Mouse (Mus musculus) left cerebral cortex, adult 9 months (tissue): Measurements from ENCODE around the gene Mtfr1l.
A peak's percentile ranks its signal among the peaks of the same experiment; 100 is the strongest.

Experiments
- DNase-seq, 2 experiments: peaks; one replicate each; pipeline ENCODE4 v3.0.0; 2022; ENCODE audit warnings: low spot score in 2 of 2

Gene Mtfr1l

DNA sequence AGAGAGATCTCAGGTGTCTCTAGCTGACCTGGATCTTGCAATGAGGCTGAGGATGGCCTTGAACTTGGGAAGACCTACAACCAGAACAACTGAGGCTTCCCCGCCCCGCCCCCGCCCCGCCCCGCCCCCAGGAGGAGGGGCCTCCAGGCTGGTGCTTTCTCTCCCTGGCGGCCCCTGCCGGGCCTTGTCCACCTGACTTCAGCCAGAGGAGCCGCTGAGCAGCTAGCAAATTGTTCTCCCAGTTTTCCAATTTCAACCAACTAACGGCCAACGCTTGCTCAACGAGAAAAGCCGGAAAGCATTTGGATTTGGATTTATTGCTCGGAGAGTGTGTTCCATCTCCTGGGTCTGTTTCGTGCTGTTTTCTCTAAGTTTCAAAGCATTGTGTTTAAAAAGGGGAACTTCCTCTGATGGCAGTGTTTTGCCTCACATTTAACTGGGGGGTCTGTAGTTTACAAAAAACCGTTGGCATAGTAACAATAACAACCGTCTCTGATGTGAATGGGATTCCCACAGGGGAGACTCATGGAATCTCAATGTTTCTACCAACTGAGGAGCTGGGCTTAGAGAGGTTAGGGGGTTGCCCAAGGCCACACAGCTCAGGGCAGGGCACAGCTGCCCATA is 22.6 kb upstream of the Mtfr1l start:
- no peak for DNase-seq

DNA sequence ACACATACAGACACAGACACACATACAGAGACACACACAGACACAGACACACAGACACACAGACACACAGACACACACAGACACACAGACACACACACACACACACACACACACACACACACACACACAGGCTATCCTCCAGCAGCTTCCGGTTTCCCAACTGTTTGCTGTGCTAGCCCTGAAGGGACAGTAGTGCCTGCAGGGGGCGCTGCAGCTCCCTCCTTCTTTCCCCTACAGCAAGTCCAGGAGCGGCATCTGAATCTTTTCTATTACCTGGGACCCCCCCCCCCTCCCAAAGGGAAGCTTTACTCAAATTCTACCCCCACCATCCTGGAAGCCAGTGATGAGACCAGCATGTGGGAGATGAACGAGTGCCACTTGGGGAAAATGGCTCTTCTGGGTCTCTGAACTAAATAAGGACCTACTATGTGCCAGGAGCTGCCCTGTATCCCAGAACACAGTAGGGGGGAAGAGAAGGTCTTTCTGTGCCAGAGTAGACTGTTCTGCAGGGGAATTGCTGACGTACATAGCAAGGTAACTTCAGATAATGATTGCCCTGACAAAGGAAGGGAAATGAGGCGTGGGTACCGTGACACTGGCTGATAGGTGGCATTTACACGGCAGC is 20.9 kb upstream of the Mtfr1l start:
- no peak for DNase-seq

DNA sequence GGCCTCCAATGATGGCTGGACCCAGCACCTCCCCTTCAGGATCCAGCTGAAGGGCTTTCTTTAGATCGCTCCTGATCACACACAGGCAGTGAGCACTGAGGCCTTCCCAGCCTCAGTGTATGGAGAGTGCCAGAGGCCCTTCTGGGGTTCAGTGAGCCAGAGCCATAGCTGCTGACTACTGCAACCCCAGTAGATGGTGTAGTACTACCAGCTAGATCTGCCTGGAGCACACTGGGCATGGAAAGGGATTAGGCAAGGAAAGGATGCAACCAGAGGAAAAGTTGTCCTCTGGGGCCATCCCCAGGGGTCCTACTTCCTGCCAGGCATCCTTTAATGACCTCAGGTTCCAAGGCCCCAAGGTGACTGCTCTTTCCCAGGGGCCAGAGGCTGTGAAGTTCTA is 18.4 kb upstream of the Mtfr1l start:
- no peak for DNase-seq

DNA sequence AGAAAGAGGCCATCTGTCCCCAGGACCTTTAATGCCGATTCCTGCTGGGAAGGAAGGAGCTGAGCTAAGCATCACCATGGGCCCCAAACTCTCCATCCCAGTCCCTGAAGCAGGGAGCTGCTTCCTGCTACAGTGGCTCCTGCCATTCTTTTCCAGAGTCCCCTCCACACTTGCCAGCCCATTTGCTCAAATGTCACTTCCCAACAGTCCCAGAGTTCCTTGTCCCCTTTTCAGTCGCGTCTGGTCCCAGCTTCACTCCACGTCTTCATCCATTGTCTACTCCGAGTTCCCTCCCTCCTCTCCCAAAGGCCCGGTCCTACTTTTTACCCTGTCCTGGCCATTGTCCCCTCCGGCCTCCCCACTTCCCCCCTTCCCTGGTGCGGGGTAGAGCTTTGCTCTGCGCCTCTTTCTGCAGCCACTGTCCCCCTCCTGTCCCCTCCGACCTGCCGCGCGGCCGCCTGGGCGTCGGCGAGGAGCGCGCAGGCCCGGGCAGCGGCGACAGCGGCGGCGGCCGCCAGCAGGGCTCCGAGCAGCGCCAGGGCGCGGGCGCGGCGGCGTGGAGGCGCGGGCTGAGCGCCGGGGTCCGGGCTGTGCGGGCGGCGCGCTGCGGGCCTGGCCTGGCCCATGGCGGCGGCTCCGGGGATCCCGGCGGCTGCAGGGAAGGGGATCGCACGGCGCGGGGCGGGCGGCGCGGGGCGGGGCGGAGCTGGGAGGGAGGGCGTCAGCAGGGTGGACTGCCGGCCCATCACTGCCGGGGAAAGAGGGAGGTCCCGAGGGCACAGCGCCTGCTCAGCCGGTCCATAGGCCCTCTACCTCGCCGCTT is 16.5 kb upstream of the Mtfr1l start, which contains the start of gene Selenon:
TSS of gene Selenon (minus strand) at position 673 of the 823 bp plus-strand sequence.
- no peak for DNase-seq

DNA sequence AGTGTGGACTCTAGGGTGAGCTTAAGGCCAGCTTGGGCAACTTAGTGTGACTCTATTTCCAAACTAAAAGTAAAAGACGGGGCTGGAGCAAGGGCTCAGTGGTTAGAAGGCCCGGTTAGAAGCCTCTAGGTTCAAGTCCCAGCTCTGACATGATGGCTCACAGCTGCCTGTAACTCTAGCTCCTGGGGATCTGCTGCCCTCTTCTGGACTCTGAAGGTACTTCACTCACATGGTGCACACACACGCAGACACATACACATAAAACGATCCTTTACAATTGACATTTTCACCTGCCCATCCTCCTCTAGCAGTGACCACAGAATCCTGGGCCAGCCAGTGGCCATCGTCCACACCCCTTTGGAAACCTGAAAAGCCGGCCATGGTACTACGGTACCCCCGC is 14.7 kb upstream of the Mtfr1l start:
- no peak for DNase-seq

DNA sequence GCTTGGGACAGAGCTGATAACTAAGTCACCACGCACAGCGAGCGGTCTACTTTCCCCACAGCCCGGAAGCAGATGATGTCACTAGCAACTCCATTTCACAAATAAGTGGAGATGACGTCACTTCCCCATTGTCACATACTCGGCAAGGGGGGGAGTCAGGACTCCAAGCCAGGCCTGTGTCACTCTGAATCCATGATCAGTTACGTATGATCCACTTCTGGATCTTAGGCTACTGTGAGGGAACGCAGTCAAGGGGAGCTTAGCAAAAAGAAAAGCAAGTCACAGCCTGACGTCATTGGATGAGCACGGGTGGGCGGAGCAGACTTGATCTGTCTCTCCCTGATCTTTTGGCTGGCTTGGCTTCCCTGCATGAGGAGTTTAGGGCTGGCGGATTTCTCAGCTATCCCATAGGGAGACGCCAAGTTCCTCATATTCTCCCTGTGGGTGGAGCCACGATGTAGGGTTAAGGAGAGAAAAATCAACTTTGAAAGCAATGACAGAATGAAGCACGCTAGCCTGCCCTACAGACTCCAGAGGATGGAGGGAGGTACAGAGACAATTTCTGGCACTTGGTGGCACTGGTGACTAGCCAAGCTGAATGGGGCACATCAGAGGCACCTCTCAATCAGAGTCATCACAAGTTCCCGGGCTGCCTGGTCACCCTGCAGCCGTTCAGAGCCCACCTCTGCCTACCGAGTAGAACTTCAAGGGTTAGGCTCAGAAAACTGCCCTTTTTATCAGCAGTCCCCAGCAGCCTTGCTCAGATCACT is 13.2 kb upstream of the Mtfr1l start:
- no peak for DNase-seq

DNA sequence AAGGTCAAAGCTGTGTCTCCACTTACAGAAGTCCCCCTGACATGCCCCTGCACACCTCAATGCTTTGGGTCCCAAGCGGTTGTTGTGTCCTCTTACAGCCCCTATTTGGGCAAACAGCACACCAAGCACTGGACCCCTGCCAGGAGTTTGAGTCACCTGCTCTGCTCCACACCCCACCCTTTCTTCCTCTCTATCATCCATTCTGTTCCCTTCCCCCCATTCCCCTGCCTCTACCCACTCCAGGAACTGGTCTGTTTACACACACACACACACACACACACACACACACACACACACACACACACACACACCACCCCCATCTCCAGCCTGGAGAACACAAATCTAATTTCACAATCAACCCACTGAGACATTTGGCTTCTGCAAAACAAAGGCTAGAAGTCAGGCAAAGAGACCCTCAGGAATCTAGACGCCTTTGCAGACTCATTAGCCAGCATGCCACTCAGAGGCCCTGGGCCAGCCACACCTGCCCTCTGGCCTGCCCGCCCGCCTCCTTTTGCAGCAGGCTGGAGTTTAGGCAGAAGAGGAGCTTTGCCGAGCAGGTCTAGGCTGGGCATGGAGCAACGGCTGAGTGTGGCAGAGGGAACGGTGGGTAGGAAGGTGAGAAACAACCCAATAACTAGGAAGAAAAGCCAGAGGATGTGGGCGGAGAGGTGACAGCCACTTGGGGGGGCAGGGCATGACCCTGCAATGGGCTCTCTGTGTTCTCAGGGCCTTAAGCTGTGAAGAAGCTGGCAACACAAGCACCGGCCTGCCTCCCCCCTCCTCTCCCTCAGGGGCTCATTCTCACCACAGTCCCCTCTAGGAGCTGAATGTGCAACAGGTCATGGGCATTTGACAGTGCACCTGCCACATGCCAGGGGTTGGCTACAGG is 11.9 kb upstream of the Mtfr1l start:
- no peak for DNase-seq

DNA sequence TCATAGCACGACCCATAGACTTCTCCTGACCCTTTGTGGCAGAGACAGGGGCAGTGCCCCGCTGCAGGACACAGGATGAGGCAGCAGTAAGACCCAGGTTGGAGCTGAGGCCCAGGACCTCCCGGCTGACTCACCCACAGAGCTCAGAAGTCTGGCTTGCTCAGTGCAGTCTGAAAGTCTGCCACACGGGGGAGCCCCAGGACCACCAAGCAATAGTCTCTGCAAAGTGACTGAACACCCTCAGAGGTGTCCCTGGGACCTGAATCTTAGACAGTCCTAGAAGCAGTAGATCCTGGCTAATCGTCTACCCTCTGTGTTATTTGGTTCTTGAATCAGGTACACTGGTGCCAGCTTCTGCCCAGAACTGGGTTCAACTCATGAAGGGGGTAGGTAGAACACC is 8.1 kb upstream of the Mtfr1l start:
- peak in 1 of 2 experiments; percentile 94 for DNase-seq

DNA sequence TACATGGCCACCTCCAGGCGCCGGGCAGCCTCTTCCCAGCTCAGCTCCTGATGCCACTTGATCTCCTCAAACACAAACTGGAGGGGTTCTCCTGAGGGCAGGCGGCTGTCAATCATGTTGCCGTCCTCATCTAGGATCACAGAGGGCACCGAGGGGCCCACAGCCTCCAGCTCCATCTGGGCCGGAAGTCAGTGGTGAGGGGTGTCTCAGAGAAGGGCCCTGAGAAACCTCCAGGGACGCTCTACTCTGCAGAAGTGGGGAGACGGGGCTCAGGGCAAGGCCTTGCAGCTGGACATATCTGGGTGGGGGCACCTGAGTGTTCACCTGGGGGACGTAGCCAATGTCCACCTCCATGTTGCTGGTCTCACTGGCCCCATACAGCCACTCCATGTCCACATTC is 7.5 kb upstream of the Mtfr1l start:
- DNase-seq: no peak

DNA sequence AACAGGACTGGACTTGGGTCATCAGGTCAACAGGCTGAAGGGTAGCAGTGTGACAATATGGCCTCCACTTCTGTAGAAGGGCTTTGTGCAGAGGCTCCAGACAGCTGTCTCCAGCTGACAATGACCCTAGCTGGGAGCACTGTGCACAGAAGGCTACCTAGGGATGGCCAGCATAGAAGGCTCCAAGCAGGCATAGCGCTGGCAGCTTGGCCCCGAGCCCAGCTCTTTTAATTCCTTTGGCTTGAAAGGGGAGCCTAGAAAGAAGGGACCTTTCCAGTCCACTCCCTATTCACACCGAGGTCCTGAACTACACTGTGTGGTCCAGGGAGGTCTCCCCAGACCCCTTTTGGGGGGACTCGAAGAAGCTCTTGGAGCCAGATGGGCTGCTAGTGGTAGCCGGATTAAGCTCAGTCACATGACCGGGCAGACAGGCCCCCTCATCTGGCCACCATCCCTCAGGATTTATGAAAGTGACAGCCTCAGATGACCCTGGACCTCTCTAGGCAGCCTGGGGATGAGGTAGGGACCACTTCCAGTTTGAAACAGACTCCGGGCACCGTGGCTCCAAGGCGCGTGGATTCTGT is 3.9 kb upstream of the Mtfr1l start:
- DNase-seq: no peak

DNA sequence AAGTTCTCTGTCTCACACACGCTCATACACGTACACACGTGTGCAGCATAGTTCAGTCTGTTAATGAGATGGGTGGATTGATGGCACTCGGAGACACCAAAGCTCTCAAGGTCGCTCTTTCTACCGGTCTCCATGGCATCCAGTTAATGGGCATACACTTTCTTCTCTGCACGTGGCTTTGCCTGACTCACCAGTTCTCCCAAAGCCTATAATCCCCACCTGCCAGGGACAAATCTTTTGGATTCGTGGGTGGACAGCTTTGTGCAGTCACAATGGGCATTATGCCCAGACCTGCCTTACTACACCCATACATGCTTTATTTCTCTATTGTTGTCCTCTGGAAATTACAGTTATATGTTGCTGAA is 582 bp upstream of the Mtfr1l start:
- peak; percentile 65 to 68 for DNase-seq

DNA sequence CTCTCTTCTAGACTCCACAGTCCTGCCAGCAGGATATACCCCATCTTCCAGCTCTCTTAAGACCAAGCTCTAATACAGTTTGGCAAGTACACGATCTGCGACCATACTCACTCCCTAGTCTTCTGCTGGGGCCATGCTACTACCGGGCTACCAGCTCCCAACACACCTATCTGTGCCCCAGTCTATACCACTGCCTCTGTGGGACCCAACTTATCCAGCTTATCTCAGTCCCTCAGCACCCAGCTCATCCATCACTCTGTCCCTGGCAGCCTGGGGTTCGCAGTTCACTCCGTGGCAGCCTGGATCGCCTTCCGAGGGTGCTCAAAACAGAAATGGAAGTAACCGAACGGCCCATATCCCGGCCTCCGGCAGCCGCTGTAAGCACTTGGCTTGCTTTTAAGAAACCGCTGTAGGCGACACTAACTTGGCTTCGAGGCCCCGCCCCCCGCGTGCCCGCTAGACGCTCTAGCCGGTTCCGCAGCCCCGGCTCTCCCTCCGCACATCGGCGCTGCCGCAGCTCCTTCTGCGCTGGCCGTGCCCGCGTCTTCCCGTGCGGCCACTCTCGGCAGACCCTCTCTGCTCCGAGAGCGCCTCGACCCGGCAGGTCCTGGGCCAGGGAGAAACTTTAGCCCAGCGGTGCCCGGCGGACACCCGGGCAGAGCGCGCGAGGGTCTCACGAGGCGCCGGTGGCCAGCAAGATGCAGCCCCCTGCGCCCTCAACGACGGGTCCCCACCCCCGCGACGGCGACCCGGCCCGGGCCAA is 882 bp downstream of the Mtfr1l start:
- no peak for DNase-seq

DNA sequence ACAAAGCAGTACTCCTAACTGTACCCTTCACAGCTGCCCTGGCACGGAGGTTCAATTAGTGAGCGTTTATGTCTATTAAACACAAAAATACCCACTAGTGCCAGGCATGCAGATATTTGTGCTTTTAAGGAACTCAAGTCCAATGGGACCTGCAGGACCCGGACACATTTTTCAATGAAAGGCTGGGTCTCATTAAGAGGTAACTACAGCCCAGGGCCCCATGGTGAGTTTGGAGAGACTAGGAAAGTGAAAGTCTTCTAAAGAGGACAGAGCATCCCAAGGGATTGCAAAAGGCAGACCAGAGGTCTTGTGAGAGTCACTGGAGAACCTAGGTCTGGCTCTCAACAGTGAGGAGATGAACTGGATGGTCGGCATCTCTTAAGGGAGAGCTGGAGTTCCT is 1.8 kb downstream of the Mtfr1l start:
- DNase-seq: no peak

DNA sequence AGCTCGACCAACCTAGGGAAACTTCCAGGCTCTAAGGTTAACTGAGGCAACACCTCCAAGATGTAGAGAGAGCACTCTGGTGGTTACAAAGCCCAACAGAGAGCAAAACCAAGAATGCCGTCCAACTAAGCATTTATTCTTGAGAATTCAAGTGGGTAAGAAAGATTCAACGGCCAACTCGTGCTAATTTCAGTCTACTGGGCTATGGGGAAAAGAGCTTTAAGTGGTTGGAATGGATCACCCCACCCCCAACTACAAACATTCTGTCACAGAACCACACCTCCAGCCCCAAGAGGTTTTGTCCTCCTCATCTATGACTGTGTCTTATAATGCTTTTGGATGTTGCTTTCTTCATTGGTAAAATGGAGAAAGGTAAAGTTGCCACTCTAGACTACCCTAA is 2.3 kb downstream of the Mtfr1l start:
- no peak for DNase-seq

DNA sequence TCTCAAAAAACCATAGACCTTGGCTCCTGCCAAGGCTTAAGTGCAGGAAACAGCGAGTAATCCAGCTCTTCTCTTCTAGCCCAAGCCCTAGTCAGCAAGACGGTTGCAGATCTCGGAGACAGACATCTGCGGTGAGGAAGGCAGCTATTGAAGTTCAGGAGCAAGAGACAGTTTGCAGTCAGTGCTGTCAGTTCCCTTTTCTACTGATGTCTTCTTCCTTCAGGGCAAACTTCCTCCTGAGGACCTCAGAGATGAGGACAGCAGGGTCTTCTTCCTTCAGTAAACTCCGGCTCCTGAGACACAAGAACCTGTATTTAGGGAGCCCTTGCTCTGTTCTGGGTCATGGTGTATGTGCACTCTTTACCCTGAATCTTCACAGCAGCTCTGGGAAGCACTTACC is 9.0 kb downstream of the Mtfr1l start:
- DNase-seq: no peak

DNA sequence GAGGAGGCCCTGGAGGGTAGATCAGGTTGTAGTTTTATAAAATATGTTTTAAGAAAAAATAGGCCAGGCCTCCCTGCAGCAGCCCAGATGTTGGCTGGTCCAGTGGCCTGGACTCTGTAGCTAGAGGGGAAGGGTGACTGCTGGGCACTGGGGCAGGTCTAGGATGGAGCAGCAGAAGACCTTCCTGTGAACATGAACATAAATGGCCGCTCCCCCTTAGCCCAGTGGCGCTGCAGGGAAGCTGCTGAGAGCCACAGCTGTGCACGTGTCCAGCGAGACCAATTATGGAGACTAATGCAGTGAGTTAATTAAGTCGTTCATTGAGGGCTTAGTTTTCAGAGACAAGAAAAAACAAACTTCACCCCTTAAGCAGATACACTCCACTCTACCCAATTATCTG is 9.4 kb downstream of the Mtfr1l start:
- DNase-seq: no peak

DNA sequence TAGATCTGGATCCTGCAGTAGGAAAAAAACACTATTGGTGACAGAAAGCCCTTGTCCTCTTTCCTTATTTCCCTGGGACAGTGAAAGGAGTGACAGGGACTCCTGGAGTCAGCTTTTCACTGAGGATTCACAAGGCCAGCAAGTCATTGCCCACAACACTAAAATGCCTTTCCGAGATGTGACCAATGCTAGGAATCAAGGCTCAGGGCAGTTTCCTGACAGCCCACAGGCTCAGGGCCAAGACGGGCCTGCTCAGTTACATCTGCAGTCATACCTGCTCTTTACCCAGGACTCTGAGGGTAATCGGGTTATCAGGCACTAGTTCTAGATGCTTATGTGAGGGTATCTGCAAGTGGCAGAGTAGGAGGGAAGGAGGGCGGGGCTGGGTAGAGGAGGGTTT is 11.7 kb downstream of the Mtfr1l start:
- DNase-seq: no peak

DNA sequence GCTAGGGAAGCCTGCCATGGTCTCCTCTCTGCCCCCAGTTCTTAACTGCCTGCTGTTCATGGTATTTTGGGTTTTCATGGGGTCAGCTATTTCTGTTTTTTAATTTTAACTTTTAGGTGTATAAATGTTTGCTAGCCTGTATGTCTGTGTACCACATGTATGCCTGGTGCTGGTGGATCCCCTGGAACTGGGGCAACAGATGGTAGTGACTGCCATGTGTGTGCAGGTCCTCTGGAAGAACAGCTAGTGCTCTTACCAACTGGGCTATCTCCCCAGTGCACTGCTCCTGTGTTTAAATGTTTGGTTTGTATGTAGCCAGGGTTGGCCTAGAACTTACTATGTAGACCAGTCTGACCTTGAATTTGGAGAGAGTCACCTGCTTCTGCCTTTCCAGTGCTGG is 15.9 kb downstream of the Mtfr1l start:
- DNase-seq: no peak

DNA sequence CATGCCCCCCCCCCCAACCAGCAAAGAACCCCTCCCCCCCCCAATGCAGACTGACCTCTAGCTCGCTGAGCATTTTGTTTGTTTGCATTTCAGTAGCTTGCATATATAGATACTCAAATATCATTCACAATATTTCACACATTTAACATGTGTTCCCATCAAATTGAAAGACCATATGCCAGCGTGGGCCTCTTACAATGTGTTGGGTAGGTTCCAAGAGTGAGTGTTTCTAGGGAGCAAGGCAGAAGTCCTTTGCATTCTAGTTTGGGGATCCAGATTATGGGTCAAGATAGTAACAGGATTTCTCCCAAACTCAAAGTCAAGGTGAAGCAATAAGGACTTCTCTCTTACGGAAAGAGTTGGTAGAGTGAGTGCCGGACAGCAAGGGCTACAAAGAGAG is 16.6 kb downstream of the Mtfr1l start:
- DNase-seq: no peak

DNA sequence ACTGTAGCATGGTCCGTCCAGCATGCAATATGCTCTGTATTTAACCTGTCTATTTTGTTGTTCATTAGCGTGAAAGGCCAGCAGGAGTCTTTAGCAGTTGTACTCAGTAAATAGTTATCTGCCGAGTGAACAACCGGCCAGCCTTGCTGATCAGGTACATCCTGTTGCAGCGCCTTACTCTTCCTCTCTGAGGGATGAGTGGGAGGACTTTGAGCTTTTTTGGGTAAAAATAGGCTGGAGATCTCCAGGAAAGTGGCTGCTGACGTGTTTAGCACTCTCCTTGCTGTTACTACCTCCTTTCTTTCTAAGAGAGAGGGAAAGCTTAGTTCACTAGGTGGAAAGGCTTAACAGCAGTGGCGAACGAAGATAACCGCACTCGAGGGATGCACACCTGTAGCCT is 17.5 kb downstream of the Mtfr1l start:
- peak in 1 of 2 experiments; percentile 49 for DNase-seq
